Mouse (Mus musculus): ENCODE measurements around the gene Dmc1.

Gene Dmc1

DNA sequence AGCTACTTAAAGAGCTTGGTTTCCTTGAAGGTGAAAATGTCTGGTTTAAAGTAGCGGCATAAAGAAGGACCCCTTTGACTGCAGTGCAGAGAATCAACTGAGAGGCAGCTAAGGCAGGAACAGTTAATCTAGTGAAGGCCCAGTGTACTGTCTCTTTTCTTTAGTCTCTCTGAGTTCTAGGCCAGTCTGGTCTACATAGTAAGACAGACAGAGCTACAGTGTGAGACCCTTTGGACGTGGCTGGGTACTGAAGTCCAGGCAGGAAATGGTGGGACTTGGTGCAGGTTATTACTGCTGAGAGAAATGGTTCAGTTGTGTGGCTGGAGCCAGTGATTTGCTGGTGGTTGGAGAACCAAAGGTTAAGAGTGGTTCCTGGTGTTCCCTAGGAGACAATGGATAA lies 56.7 kb downstream of the Dmc1 start:
- H3K4me3 ChIP-seq (replicated peaks; ENCODE audit: low read length): no peak overlapping the region
- peaks cover 35% of the 10 kb centered on the region for H3K4me1 ChIP-seq (replicated peaks; ENCODE audit: low read depth, low read length)
- peaks cover 8% of the 10 kb centered on the region for H3K27me3 ChIP-seq (ENCODE audit: insufficient read depth, low read length)
- no peaks in the 10 kb centered on the region for H3K9me3 ChIP-seq (ENCODE audit: low read length)
- H3K36me3 ChIP-seq (ENCODE audit: insufficient read depth, low read length): peaks cover 20% of the 10 kb centered on the region
- no peak for TF ChIP-seq NANOG (IDR thresholded peaks at IDR 0.05; ENCODE audit: borderline replicate concordance, low read length)
- no peak for TF ChIP-seq CTCF (conservative IDR thresholded peaks at IDR 0.05; ENCODE audit: low read length)
- TF ChIP-seq POU5F1 (IDR thresholded peaks at IDR 0.05; ENCODE audit: borderline replicate concordance, low read length): no peak

DNA sequence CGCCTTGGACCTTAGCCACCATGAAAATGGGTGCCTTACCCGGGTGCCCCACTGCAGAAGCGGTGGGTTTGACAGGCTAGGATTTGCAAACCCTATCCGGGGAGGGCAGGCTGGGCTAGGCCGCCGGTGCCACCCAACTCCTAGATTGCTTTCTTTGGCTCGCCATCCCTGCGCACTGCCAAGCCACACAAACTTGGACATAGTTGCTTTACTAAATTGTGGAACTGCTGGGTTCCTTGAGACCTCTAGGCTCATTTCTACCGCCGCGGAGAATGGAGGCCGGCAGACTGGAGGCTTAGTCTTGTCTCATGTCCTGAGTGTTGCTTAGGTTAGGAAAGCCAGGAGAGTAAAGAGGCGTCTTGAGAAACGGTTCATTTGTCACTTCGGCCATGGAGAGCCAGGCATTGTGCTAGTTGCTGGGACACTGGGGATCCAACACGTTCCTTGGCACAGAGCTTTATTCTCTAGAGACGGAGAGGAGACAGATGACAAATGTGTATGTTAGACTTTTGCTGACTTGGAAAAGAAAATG lies 57.6 kb downstream of the Dmc1 start:
- Histone ChIP-seq H3K27me3 (ENCODE audit: insufficient read depth, low read length) (peaks cover 6% of the 10 kb centered on the region; the same call in 1 of the 2 replicates), H3K9me3 (ENCODE audit: low read length) (no peaks in the 10 kb centered on the region), H3K4me1 (replicated peaks; ENCODE audit: low read depth, low read length) (peaks cover 43% of the 10 kb centered on the region)

DNA sequence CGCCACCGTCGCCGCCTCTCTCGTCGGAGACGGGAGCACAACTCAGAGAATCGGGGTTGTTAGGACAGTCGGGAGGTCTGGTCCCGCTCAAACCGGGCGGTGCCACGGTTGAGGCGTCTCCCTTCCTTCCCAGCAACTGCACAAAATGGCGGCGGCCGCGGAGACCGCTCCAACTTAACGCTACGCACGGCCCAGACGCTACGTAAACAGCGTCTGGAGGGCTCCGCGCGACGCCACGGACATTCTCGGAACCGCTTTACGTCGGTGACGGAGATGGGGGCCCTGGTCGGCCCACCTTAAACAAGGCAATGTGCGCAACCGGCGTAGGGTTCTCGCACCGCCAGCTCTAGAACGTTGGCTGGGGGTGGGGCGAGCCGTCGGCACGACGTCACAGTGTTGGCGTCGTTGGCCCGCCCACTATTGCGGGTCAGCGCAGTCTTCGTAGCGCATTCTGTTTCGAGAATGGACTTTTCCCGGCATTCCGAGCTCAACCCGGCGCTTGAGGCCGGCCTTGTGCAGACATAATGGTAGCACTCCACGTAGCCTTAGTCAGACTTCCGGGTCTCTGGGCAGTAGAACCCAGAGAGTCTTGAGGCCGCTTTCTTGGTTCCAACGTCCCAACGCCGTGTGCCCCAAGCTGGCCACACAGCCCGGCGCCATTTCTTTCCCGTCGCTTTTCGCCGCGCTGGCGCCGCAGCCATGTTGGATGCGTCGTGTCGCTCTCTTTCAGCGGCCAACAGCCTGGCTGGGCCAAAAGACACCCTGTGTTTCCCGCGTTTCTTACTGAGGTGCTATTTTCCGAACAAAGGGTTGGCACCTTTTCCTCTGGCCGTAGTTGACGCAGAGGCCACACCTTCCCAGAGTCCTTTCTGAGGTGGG lies 58.3 kb downstream of the Dmc1 start, which contains the start of gene Ddx17:
Gene Ddx17, minus strand, starts transcription at position 332 of the 879 bp plus-strand sequence.
- TF ChIP-seq POU5F1 (IDR thresholded peaks at IDR 0.05; ENCODE audit: borderline replicate concordance, low read length) (no peak), NANOG (IDR thresholded peaks at IDR 0.05; ENCODE audit: borderline replicate concordance, low read length) (no peak), CTCF (conservative IDR thresholded peaks at IDR 0.05; ENCODE audit: low read length) (no peak)
- Histone ChIP-seq H3K4me1 (replicated peaks; ENCODE audit: low read depth, low read length) (peaks cover 47% of the 10 kb centered on the region), H3K36me3 (ENCODE audit: insufficient read depth, low read length) (peaks cover 36% of the 10 kb centered on the region), H3K27me3 (ENCODE audit: insufficient read depth, low read length) (peaks cover 4% of the 10 kb centered on the region; the same call in 1 of the 2 replicates), H3K9me3 (ENCODE audit: low read length) (no peaks in the 10 kb centered on the region), H3K4me3 (replicated peaks; ENCODE audit: low read length) (peak within 1 kb of the TSS; percentile 98)

More for the DNA sequence above, 57.6 kb downstream of the Dmc1 start:
- Histone ChIP-seq H3K36me3 (ENCODE audit: insufficient read depth, low read length) (peaks cover 29% of the 10 kb centered on the region), H3K4me3 (replicated peaks; ENCODE audit: low read length) (peak overlapping the region; percentile 75)
- TF ChIP-seq POU5F1 (IDR thresholded peaks at IDR 0.05; ENCODE audit: borderline replicate concordance, low read length): no peak
- TF ChIP-seq NANOG (IDR thresholded peaks at IDR 0.05; ENCODE audit: borderline replicate concordance, low read length): no peak
- TF ChIP-seq CTCF (conservative IDR thresholded peaks at IDR 0.05; ENCODE audit: low read length): no peak

DNA sequence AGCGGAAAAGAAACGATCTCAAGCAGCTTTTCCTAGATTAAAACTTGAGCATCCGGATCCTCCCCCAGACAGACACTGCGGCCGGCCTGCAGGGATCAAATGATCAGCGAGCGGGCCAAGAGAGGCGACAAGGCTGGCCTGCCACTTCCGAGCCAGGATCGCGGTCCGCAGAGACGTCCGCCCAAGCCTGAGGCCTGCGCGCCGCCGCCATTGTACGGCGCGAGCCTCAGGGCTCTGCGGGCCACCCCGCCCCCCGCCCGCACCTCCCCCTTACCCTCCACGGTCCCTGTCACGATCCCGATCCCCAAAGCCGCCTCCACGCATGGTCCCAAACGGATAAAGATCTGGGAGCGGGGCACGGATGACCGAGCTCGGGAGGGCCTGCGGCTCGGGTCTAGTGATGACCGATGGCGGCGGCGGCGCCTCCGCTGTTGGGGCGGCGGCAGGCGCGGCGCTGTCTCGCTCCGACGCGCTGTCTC lies 58.9 kb downstream of the Dmc1 start:
- Histone ChIP-seq H3K4me3 (replicated peaks; ENCODE audit: low read length) (peak overlapping the region; percentile 98), H3K9me3 (ENCODE audit: low read length) (no peaks in the 10 kb centered on the region), H3K27me3 (ENCODE audit: insufficient read depth, low read length) (peaks cover 4% of the 10 kb centered on the region; the same call in 1 of the 2 replicates), H3K4me1 (replicated peaks; ENCODE audit: low read depth, low read length) (peaks cover 51% of the 10 kb centered on the region), H3K36me3 (ENCODE audit: insufficient read depth, low read length) (peaks cover 43% of the 10 kb centered on the region)
- TF ChIP-seq NANOG (IDR thresholded peaks at IDR 0.05; ENCODE audit: borderline replicate concordance, low read length) (no peak), POU5F1 (IDR thresholded peaks at IDR 0.05; ENCODE audit: borderline replicate concordance, low read length) (no peak), CTCF (conservative IDR thresholded peaks at IDR 0.05; ENCODE audit: low read length) (no peak)

DNA sequence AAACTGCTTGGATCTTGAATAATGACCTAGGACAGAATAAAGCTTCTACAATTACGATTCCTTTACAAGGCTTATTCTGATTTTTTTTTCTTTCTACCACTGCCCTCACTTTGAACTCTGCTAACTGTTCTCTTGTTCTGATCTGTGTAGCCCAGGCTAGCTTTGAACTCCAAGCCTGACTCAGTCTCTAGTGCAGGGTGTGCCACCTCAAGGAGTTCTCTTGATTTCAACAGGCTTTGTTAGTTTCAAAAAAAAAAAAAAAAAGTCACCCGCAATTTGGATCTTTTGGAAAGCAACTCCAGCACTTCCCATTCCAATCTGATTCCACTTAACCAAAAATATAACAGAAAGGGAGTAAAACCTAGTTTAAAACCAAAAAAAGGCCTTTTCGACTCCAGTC lies 59.4 kb downstream of the Dmc1 start:
- H3K9me3 ChIP-seq (ENCODE audit: low read length): no peaks in the 10 kb centered on the region
- peaks cover 55% of the 10 kb centered on the region for H3K4me1 ChIP-seq (replicated peaks; ENCODE audit: low read depth, low read length)
- no peak for TF ChIP-seq NANOG (IDR thresholded peaks at IDR 0.05; ENCODE audit: borderline replicate concordance, low read length)
- no peak for TF ChIP-seq POU5F1 (IDR thresholded peaks at IDR 0.05; ENCODE audit: borderline replicate concordance, low read length)
- TF ChIP-seq CTCF (conservative IDR thresholded peaks at IDR 0.05; ENCODE audit: low read length): no peak
- peaks cover 47% of the 10 kb centered on the region for H3K36me3 ChIP-seq (ENCODE audit: insufficient read depth, low read length)
- H3K4me3 ChIP-seq (replicated peaks; ENCODE audit: low read length): peak overlapping the region; percentile 98
- H3K27me3 ChIP-seq (ENCODE audit: insufficient read depth, low read length): no peaks in the 10 kb centered on the region

DNA sequence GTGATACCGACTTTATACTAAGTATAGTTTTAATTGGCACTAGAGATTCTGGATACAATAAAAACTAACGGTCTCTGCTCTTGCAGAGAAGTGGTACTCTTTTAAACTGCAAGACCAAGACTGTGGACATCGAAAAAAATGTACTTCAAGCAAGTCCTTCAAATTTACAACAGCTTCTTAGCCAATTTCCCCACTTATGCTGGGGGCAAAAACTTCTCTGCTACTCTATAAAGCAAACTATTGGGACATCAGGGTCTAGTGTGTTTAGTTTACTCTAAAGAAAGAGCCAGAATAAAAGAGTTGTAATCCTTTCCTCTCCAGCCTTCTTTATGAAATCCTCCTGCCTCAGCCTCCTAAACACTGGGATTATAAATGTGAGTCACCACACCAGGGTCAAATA lies 60.9 kb downstream of the Dmc1 start:
- Histone ChIP-seq H3K27me3 (ENCODE audit: insufficient read depth, low read length) (no peaks in the 10 kb centered on the region), H3K4me1 (replicated peaks; ENCODE audit: low read depth, low read length) (peaks cover 69% of the 10 kb centered on the region), H3K9me3 (ENCODE audit: low read length) (no peaks in the 10 kb centered on the region), H3K36me3 (ENCODE audit: insufficient read depth, low read length) (peaks cover 63% of the 10 kb centered on the region), H3K4me3 (replicated peaks; ENCODE audit: low read length) (peak overlapping the region; percentile 98)
- TF ChIP-seq CTCF (conservative IDR thresholded peaks at IDR 0.05; ENCODE audit: low read length) (no peak), NANOG (IDR thresholded peaks at IDR 0.05; ENCODE audit: borderline replicate concordance, low read length) (no peak), POU5F1 (IDR thresholded peaks at IDR 0.05; ENCODE audit: borderline replicate concordance, low read length) (no peak)

DNA sequence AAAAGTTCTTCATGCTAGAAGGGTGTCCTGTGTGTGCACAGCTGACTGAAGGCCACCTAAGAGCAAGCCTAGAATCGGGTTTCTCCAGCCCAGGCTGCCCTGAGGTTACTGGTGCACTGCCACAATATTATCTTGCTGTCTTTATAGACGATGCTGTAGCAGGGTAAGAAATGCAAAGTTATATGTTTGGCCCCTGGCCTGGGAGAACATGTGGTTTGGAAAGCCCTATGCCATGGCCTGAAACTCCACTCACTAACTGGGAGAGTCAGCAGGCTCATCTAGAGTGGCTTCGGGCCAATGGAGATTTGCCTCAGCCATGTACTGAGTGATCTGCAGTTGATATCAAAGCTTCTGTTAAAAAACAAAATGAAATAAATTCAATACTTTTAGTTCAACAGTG lies 71.1 kb downstream of the Dmc1 start:
- TF ChIP-seq NANOG (IDR thresholded peaks at IDR 0.05; ENCODE audit: borderline replicate concordance, low read length) (no peak), CTCF (conservative IDR thresholded peaks at IDR 0.05; ENCODE audit: low read length) (no peak), POU5F1 (IDR thresholded peaks at IDR 0.05; ENCODE audit: borderline replicate concordance, low read length) (no peak)
- H3K27me3 ChIP-seq (ENCODE audit: insufficient read depth, low read length): no peaks in the 10 kb centered on the region

DNA sequence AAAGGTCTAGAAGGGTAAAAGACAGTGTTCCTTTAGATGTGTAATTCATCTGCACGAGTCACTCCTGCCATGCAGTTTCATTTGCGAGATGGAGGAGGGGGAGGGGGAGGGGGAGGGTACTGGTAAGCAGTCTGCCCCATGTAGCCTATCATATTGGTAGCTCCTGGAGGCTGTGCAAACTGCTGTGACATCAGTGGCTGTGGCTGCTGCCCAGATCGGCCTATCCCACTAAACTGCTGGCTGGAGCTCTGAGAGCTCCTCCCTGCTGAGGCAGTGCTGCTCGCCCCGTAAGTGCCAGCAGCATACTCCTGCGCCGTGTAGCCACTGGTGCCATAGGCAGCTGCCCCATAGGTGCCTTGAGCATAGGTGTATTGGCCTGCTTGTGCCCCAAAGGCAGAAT lies 75.0 kb downstream of the Dmc1 start:
- Histone ChIP-seq H3K9me3 (ENCODE audit: low read length) (no peaks in the 10 kb centered on the region), H3K4me3 (replicated peaks; ENCODE audit: low read length) (no peak overlapping the region; the same call in 1 of the 2 replicates), H3K4me1 (replicated peaks; ENCODE audit: low read depth, low read length) (peaks cover 95% of the 10 kb centered on the region), H3K27me3 (ENCODE audit: insufficient read depth, low read length) (no peaks in the 10 kb centered on the region), H3K36me3 (ENCODE audit: insufficient read depth, low read length) (peaks cover 100% of the 10 kb centered on the region)
- TF ChIP-seq CTCF (conservative IDR thresholded peaks at IDR 0.05; ENCODE audit: low read length) (no peak), POU5F1 (IDR thresholded peaks at IDR 0.05; ENCODE audit: borderline replicate concordance, low read length) (no peak), NANOG (IDR thresholded peaks at IDR 0.05; ENCODE audit: borderline replicate concordance, low read length) (no peak)

More for the DNA sequence above, 71.1 kb downstream of the Dmc1 start:
- Histone ChIP-seq H3K4me3 (replicated peaks; ENCODE audit: low read length) (0 out of 2 replicates have a peak overlapping the region, but pooled peaks have one; percentile 7), H3K4me1 (replicated peaks; ENCODE audit: low read depth, low read length) (peaks cover 92% of the 10 kb centered on the region), H3K9me3 (ENCODE audit: low read length) (no peaks in the 10 kb centered on the region), H3K36me3 (ENCODE audit: insufficient read depth, low read length) (peaks cover 100% of the 10 kb centered on the region)
